Mouse (Mus musculus) cerebellum, adult 2 months (tissue): ENCODE measurements at regions not wholly inside any gene's neighbourhood (a gene's known extent, or its start where the extent isn't known, plus 50 kb on each side); places are given as distances from the start of the nearest gene placed in this dataset.

Experiments used
- CTCF ChIP-seq: fragments of 200-500 bp; IDR thresholded peaks from 2 replicates; pipeline ENCODE4 v1.5.1; 2011; ENCODE audit warnings: low read depth, mild to moderate bottlenecking, control low read depth, low read length, moderate library complexity, borderline replicate concordance; ENCODE audit not compliant: insufficient read depth
- POLR2A ChIP-seq: fragments of 200-500 bp; IDR thresholded peaks from 2 replicates; pipeline ENCODE4 v1.6.1; 2011; ENCODE audit warnings: low read length, control low read depth, borderline replicate concordance; ENCODE audit not compliant: insufficient read depth

DNA sequence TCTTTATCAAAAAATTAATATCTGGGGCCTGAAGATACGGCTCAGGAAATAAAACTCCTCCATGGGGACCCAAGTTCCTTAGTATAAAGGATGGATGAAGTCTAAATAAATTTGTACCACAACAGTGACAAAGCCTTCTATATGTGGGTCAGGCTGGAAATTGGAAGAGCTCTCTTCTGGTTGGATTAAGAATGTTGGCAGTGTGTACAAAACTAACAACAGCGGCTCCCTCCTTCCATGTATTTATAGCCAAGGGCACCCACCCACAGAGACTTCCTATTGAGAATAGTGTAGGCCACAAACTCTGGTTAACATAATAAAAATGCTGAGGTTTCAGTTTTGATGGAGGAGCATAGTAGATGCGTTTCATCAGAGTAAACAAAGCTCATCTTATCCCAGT, 304.8 kb upstream of the Fshr start:
- no peak for TF ChIP-seq POLR2A
- TF ChIP-seq CTCF: no peak
